Mouse (Mus musculus) retina, adult 2 months (tissue): ENCODE measurements around the gene Arhgap35.

Experiments used
- DNase-seq: peaks from one replicate; pipeline ENCODE4 v3.0.0-alpha.2; 2012; ENCODE audit warnings: low read depth, low spot score

Gene Arhgap35

DNA sequence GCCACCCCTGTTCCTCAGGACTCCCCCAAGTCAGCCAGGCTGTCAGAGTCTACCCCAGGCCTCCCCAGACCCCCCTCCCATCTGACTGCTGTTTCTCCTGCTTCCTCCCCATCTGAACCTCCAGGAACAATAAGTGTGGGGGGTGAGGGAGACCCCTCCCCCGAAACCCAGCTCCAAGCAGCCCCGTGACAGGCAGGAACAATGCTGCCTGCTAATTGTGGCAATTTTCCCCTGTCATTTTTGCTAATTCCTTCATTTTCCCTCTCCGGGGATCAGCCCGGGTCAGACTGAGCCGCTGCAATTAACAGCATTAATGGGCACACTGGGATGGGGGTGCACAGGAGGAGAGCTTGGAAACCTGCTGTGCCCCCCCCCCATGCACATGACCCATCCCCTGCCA is 146.7 kb downstream of the Arhgap35 start:
- DNase-seq: no peak

DNA sequence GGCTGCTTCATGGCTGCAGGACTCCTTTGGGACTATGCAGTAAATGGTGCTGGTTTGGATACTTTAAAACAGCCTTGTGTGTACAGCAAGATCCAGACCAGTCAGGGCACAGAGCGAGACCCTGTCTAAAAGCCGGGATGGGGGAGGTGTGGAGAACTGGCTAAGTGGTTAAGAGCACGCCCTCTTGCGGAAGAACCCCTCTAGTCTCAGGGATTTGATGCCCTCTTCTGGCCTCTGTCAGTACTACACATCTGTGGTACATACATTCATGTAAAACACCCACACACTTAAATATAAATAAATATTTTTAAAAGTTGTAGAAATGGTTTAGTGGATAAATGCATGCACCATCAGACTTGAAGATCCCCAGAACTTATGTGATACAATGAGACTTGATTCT is 148.2 kb downstream of the Arhgap35 start:
- no peak for DNase-seq

DNA sequence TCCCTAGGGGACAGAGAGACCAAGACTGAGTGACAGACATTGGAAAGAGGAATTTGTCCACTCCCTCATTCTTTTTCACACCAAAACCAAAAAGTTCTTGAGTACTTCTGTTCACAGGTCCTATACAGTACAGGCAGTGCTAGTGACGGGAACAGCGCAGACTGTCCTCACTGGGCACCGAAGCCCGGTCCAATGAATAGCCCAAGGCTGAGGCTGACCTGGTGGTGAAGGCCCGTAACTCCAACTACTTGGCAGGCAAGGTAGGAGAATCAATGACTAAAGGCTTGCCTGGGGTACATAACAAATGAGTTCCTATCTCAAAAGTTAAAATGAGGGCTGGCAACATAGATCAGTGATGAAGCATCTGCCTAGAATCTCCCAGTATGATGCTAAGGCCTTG is 149.2 kb downstream of the Arhgap35 start:
- DNase-seq: no peak

DNA sequence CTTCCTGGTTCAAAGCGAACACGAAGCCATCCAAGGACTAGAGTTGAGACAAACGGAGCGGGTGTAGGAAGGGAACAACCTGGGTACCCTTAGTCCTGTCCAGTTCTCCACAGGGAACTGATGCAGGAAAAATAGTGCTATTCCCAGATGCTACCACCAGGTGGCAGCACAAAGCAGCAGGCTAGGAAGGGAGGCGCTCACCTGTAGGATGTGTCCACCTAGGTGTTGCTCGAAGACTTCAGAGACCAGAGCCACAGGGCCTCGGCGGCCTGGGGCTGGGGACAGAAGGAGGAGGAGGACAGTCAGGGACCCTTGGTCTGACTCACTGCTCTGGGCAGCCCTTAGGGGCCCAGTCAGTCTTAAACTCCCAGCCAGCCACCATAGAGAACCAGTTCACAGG is 149.6 kb downstream of the Arhgap35 start:
- peak; percentile 61 for DNase-seq

DNA sequence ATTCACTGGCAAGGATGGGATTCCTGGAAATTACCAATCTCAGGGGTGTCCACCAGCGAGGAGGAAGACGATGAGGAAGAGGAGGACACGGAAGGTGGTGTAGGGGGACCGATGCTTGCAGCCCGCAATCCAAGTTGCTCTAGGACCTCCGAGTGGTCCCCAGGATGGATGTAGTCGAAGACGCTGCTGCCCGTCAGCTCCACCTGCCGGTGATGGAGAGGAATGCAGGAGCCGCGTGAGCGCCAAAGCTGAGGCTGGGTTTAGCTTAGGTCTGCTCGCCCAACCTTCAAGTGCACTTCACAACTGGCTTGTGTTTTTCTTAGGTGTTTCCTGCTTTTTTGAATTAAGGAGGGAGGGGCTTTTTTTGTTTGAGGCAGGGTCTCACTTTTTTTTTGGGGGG is 151.6 kb downstream of the Arhgap35 start:
- DNase-seq: peak; percentile 48

DNA sequence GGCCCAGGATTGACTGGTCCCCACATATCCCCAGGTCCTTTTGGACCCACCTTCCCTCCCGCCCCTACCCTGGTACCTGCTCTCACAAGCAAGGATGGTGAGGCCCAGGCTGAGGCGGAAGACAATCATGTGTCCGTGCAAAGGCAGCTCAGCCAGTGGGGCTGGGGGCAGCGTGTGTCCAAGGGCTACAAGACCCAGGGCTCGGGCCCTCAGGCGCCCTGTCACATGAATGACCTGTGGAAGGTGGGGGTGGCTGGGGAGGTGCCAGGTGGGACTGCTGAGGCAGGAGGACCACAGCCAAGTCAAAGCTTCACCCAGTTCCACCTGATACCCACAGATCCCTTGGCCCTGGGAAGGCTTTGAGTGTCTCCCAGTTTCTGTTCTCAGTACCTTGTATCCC is 153.1 kb downstream of the Arhgap35 start:
- no peak for DNase-seq

DNA sequence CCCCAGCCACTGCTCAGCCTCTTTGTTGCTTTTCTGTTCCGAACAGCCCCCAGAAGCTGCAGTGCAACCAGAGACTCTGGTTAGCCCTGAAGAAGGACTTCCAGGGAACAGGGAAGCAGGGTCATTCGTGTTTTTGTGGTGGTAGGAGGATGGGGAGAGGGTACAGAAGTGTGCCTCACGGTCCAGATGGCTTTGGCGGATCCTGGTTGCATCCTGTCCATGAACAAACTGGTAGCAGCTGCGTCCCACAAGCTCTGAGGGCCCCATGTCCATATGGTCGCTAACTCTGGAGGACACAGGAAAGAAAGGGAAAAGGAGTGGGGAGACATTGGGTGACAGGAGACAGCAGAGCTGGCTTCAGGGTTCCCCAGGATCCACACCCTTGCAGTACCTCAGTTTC is 153.6 kb downstream of the Arhgap35 start:
- no peak for DNase-seq

DNA sequence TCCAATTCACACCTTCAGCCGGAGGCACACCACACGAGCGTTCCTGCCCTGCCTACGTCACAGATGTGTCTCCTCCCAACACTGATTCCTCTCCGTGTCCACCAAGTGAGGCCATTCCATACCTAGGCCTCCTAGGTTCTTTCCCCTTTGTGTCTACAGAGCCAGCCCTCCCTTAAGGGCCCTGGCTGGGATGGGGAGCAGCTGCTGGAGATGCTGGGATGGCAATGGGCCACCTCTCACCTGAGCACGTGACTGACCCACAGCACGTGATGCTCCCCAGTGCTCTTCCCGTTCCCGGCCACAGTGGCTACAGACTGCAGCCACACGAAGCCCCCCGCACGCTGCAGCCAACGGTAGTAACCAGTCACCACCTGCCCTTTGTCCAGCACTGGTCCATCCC is 154.2 kb downstream of the Arhgap35 start:
- no peak for DNase-seq

DNA sequence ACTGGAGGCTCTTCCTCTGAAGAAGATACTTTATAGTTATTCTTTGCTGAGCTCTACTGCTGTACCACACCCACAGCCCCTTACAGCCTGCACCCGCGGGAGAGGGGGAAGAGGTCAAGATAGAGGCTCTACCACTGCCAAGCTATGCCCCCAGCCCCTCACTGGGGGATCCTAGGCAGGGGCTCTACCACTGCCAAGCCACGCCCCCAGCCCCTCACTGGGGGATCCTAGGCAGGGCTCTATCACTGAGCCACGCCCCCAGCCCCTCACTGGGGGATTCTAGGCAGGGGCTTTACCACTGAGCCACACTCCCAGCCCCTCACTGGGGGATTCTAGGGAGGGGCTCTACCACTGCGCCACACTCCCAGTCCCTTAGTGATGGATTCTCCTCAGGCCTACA is 158.5 kb downstream of the Arhgap35 start:
- no peak for DNase-seq

DNA sequence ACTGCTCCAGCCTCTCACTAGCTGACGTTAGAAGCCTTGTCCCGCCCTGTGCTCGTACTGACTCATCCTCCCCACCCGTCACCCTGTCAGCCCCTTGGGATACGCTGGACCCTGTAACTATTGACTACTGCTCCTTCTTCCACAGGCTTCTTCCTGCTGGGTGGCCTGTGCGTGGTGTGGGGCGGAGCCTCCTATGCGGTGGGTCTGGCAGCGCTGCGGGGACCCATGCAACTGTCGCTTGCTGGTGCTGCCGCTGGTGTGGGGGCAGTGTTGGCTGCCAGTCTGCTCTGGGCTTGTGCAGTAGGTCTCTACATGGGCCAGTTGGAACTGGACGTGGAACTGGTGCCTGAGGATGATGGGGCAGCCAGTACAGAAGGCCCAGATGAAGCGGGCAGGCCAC is 159.8 kb downstream of the Arhgap35 start:
- DNase-seq: no peak

DNA sequence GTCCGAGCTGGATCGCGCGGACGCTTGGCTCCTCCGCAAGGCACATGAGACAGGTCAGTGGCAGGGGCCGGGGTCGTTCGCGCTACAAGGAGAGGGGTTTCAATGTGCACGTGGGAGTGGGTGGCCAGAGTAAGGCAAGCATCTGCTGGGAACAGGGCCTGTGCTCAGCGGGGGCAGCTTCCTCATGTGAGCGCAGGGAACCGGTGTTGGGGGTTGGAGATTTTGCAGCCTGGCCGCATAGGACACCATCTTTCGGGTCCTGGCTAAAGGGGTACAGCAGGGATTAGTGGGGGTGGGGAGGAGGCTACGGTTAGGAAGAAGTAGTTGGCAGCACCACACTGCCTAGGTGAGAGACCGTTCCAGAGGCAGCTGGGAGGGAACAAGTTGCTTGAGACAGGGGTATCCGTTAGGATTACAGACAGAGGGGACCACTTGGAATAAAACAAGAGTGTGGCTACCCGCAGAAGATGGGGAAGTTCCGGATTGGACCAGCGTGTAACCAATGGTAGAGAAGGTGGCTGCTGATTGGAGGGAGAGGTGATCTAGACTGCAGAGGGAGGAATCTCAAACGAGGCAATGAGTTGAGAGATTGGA is 161.6 kb downstream of the Arhgap35 start:
- DNase-seq: no peak

DNA sequence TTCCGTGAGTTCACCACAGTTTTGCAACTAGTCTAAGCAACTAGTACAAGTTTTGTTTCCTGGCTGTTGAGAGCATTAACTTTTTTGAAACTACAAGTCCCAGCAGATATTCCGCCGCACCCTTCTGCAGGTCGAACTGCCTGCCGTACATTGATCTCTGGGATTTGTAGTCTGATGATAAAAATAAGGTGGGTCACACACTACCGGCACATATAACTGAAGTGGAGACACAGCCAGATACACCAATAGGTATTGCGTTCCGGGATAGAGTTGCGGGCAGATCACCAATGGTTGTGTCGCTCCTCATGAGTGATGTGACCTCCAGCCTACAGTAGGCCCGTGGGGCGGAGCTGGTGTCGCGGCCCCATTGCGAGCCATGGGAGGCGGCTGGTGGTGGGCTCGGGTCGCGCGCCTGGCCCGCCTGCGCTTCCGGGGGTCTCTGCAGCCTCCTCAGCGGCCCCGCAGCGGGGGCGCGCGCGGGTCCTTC is 162.2 kb downstream of the Arhgap35 start, which contains the start of gene Tmem160:
Gene Tmem160 (plus strand): TSS at position 193 of the 487 bp plus-strand sequence.
- DNase-seq: peak; percentile 75

DNA sequence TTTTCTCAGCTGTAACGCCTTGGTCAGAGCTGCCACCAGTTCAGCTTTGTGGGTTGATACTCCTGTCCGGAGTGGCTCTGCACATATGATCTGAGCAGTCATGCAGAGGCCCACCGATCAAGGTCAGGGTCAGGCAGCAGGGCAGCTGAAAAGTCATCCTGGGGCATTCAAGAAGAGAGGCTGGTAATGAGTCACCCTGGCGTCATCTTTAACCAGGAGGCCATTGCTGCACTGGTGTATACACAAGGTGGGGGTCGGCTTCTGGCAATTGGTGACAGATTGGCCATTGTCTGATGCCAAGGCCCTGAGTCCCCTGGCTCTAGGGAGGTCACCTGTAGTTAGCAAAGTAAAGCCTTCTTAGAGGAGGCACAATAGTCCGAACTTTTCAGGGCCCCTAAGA is 163.1 kb downstream of the Arhgap35 start:
- no peak for DNase-seq
